Mouse (Mus musculus): Measurements from ENCODE around the gene Kif22.

DNA sequence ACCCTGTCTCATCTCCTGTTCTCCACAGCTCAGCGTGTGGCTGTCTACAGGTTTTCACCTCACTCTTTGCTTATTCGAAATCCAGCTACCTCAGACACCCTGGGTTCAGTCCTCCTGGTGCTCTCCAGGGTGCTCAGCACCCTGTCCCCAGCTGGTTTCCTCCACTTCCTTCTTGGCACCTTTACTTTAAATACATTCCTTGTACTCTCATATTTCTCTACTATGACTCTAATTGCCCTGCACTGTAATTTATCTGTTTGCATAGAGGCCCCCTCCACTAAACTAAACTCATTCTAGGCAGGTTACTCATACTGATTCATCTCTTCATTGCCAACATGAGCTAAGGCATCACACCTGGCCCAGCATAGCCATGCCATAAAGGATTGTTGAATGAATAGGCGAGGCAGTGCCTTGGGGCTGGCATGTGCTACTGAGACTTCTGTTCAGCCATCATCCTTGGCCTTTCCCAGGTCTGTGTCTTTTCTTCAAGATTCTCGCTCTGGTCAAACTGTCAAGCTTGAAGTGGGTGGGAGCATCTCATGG is 28.7 kb upstream of the Kif22 start:
- TF ChIP-seq POLR2A (IDR thresholded peaks at IDR 0.05; ENCODE audit: low read depth, low read length) (no peak), CTCF (conservative IDR thresholded peaks at IDR 0.05; ENCODE audit: insufficient read depth, insufficient read length, low read depth, low read length) (no peak)
